Mouse (Mus musculus): ENCODE measurements around the gene Hist1h4h.
"Not testable (repeated sequence)": the region's sequence is repeated elsewhere in the genome, so short reads cannot be mapped to it uniquely, and the experiment has no call there.

GRCm38 (mm10) chr13:23560699-23561098 is 29.8 kb downstream of the Hist1h4h start:
- not testable (repeated sequence) for TF ChIP-seq CTCF (IDR thresholded peaks at IDR 0.05; ENCODE audit: borderline replicate concordance, insufficient read depth, low read length); POLR2A (IDR thresholded peaks at IDR 0.05; ENCODE audit: low read depth, low read length)
